Mouse (Mus musculus): ENCODE results near the gene Pgghg. TPM values are rescaled to one million over a fixed set of nuclear protein-coding genes. Genes with fewer than 3 reads are reported as not detected.
"Not testable (repeated sequence)": the region's sequence is repeated elsewhere in the genome, so short reads cannot be mapped to it uniquely, and the experiment has no call there.

The Pgghg gene
- total and polyA plus RNA-seq, 3 experiments = 3.0 to 7.2 TPM; not detected in 1

- Histone ChIP-seq H3K9me3 (replicated peaks; ENCODE audit: insufficient read depth, low read length) (no peaks in the 10 kb centered on the region), H3K9ac (ENCODE audit: control insufficient read depth, low read depth, low read length, poor library complexity, severe bottlenecking) (no peak within 1 kb of the TSS), H3K79me2 (ENCODE audit: control insufficient read depth, insufficient read depth, low read length, poor library complexity) (no peaks in the 10 kb centered on the region), H3K4me3 (ENCODE audit: control insufficient read depth in 1 of 2, insufficient read depth in 1 of 2, low read depth in 2 of 2, low read length in 2 of 2) (no peak within 1 kb of the TSS), H3K36me3 (ENCODE audit: control insufficient read depth in 1 of 2, insufficient read depth in 2 of 2, low read length in 2 of 2) (no peaks in the 10 kb centered on the region), H3K27ac (ENCODE audit: control insufficient read depth, low read depth, low read length) (no peak within 1 kb of the TSS), H3K4me1 (ENCODE audit: control insufficient read depth in 1 of 2, insufficient read depth in 2 of 2, low read length in 2 of 2) (no peaks in the 10 kb centered on the region), H3K27me3 (ENCODE audit: control insufficient read depth in 1 of 2, insufficient read depth in 2 of 2, low read length in 2 of 2) (peaks cover 6 to 7% of the 10 kb centered on the region in 2 experiments)
- no peak for DNase-seq (ENCODE audit: low read depth, low spot score)
- TF ChIP-seq CHD1 (IDR thresholded peaks at IDR 0.05; ENCODE audit: low read depth, low read length) (no peak), UBTF (IDR thresholded peaks at IDR 0.05; ENCODE audit: borderline replicate concordance, insufficient read depth, low read depth, low read length) (no peak), MXI1 (IDR thresholded peaks at IDR 0.05; ENCODE audit: low read depth, low read length) (no peak), CTCF (IDR thresholded peaks at IDR 0.05 in 2 of 3, conservative IDR thresholded peaks at IDR 0.05 in 1 of 3; ENCODE audit: control insufficient read depth in 1 of 3, insufficient read depth in 1 of 3, low read depth in 2 of 3, low read length in 3 of 3, poor library complexity in 1 of 3, severe bottlenecking in 1 of 3) (no peak), MAFK (IDR thresholded peaks at IDR 0.05; ENCODE audit: borderline replicate concordance, low read depth, low read length) (no peak), MEF2A (IDR thresholded peaks at IDR 0.05; ENCODE audit: extremely low read depth, insufficient replicate concordance, low read depth, low read length, poor library complexity, severe bottlenecking) (no peak)
These were observed 25.7 kb downstream of the Pgghg start, which contains the start of gene Ifitm1 for GRCm38 (mm10) chr7:140966921-140967320. TSS of gene Ifitm1 (plus strand) at chr7:140967221.

- Histone ChIP-seq H3K27ac (ENCODE audit: control insufficient read depth, low read depth, low read length) (no peak overlapping the region), H3K4me3 (ENCODE audit: control insufficient read depth in 1 of 2, insufficient read depth in 1 of 2, low read depth in 2 of 2, low read length in 2 of 2) (no peak overlapping the region), H3K36me3 (ENCODE audit: control insufficient read depth in 1 of 2, insufficient read depth in 2 of 2, low read length in 2 of 2) (no peaks in the 10 kb centered on the region), H3K9ac (ENCODE audit: control insufficient read depth, low read depth, low read length, poor library complexity, severe bottlenecking) (no peak overlapping the region), H3K4me1 (ENCODE audit: control insufficient read depth in 1 of 2, insufficient read depth in 2 of 2, low read length in 2 of 2) (no peaks in the 10 kb centered on the region), H3K79me2 (ENCODE audit: control insufficient read depth, insufficient read depth, low read length, poor library complexity) (no peaks in the 10 kb centered on the region), H3K9me3 (replicated peaks; ENCODE audit: insufficient read depth, low read length) (no peaks in the 10 kb centered on the region), H3K27me3 (ENCODE audit: control insufficient read depth in 1 of 2, insufficient read depth in 2 of 2, low read length in 2 of 2) (peaks cover 2 to 6% of the 10 kb centered on the region in 2 experiments)
- TF ChIP-seq MAX (IDR thresholded peaks at IDR 0.05; ENCODE audit: low read length) (no peak), ZKSCAN1 (IDR thresholded peaks at IDR 0.05; ENCODE audit: low read depth, low read length) (no peak), POLR2AphosphoS2 (IDR thresholded peaks at IDR 0.05; ENCODE audit: low read length) (no peak), RCOR1 (IDR thresholded peaks at IDR 0.05; ENCODE audit: low read depth, low read length) (no peak), GABPA (IDR thresholded peaks at IDR 0.05; ENCODE audit: low read depth, low read length) (no peak), E2F4 (IDR thresholded peaks at IDR 0.05; ENCODE audit: borderline replicate concordance, low read depth, low read length) (no peak), USF1 (IDR thresholded peaks at IDR 0.05; ENCODE audit: low read depth, low read length) (no peak), UBTF (IDR thresholded peaks at IDR 0.05; ENCODE audit: borderline replicate concordance, insufficient read depth, low read depth, low read length) (no peak), MYB (IDR thresholded peaks at IDR 0.05; ENCODE audit: low read depth, low read length) (no peak), TBP (IDR thresholded peaks at IDR 0.05; ENCODE audit: low read depth, low read length) (no peak), MEF2A (IDR thresholded peaks at IDR 0.05; ENCODE audit: extremely low read depth, insufficient replicate concordance, low read depth, low read length, poor library complexity, severe bottlenecking) (no peak)
- no peak for DNase-seq (ENCODE audit: low read depth, low spot score)
These were observed 26.8 kb downstream of the Pgghg start for GRCm38 (mm10) chr7:140967862-140968591.

DNA sequence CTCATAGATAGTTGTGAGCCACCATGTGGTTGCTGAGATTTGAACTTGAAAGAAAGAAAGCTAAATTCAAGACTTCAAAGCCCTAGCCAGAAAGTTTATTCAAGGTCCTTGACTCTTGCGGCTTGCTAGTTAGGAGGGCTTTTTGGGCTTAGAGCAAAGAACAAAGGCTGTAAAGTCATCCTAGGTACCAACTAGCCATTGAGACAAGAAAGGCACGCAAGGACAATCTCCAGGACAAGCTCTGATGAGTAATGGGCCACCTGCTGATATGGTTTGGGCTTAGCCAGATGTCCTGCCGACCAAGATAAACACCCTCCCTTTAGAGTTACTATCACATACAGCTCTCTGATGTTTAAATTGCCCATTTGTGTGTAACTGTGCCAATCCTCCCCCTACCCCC lies 27.5 kb downstream of the Pgghg start:
- H3K79me2 ChIP-seq (ENCODE audit: control insufficient read depth, insufficient read depth, low read length, poor library complexity); H3K27ac ChIP-seq (ENCODE audit: control insufficient read depth, low read depth, low read length); H3K27me3 ChIP-seq (ENCODE audit: control insufficient read depth in 1 of 2, insufficient read depth in 2 of 2, low read length in 2 of 2); H3K4me1 ChIP-seq (ENCODE audit: control insufficient read depth in 1 of 2, insufficient read depth in 2 of 2, low read length in 2 of 2); H3K9ac ChIP-seq (ENCODE audit: control insufficient read depth, low read depth, low read length, poor library complexity, severe bottlenecking); H3K36me3 ChIP-seq (ENCODE audit: control insufficient read depth in 1 of 2, insufficient read depth in 2 of 2, low read length in 2 of 2); H3K4me3 ChIP-seq (ENCODE audit: control insufficient read depth in 1 of 2, insufficient read depth in 1 of 2, low read depth in 2 of 2, low read length in 2 of 2); H3K9me3 ChIP-seq (replicated peaks; ENCODE audit: insufficient read depth, low read length); DNase-seq (ENCODE audit: low read depth, low spot score): not testable (repeated sequence)

Measured in MEL (cell line).